In genomic region chr3:94373090-94373489, GRCm38 (mm10) we compare ENCODE assay signal across 9 mouse cellular contexts. TPM values are rescaled to one million over a fixed set of nuclear protein-coding genes. Genes with fewer than 3 reads are reported as not detected.
DNase-seq lines count a peak whose midpoint lies in the region; ATAC-seq and TF ChIP-seq lines count a peak whose summit lies in the region.
"Had no signal": no experiment of that assay in that cellular context is flagged by ENCODE, and none has a peak within 500 bp of the region (broad histone marks: within the 10 kb centered on the region; RNA-seq: fewer than 3 reads in every experiment).

No protein-coding gene starts in this region.

- no peak for TF ChIP-seq POLR2A in brain, embryonic 14.5 days (IDR thresholded peaks at IDR 0.05; ENCODE audit: borderline replicate concordance, extremely low read depth, insufficient read depth, insufficient read length, poor library complexity, severe bottlenecking)

- peak; percentile 37; the same call in 1 of the 2 replicates for ATAC-seq in heart, embryonic 13.5 days (ENCODE audit: extremely low read depth, insufficient number of reproducible peaks, low FRiP score, low TSS enrichment)
- ATAC-seq in hindbrain, embryonic 11.5 days (ENCODE audit: low FRiP score) = peak; percentile 39; the same call in 1 of the 2 replicates
- no peak for ATAC-seq in liver, embryonic 12.5 days
- no peak for ATAC-seq in megakaryocyte, adult 5-6 weeks (ENCODE audit: poor library complexity, severe bottlenecking)

- peak overlapping the region; percentile 38 for H3K4me3 ChIP-seq in heart, embryonic 13.5 days
- no peak overlapping the region for H3K4me3 ChIP-seq in hindbrain, embryonic 11.5 days (ENCODE audit: low read depth, low read length)
- no peak overlapping the region for H3K4me3 ChIP-seq in liver, embryonic 12.5 days

- intact Hi-C loops in heart, postnatal 25 days (cut with DNase I) = no loop called here

- peak overlapping the region; percentile 48 for H3K9ac ChIP-seq in heart, embryonic 13.5 days
- no peak overlapping the region for H3K9ac ChIP-seq in hindbrain, embryonic 11.5 days (ENCODE audit: low read depth, low read length)
- H3K9ac ChIP-seq in liver, embryonic 12.5 days = no peak overlapping the region

- DNase-seq in heart, postnatal 25 days (ENCODE audit: low spot score) = no peak
- peak; percentile 58 for DNase-seq in brain, embryonic 14.5 days (ENCODE audit: low read depth)
- DNase-seq in hindbrain, embryonic 11.5 days (ENCODE audit: low spot score) = peak; percentile 13
- DNase-seq in right cerebral cortex, postnatal 25 days = peak; percentile 17
- no peak for DNase-seq in embryo, embryonic 9.5 days (ENCODE audit: extremely low spot score)

- no peak overlapping the region for H3K27ac ChIP-seq in heart, embryonic 13.5 days (replicated peaks)
- H3K27ac ChIP-seq in hindbrain, embryonic 11.5 days (ENCODE audit: low read depth, low read length) = no peak overlapping the region
- no peak overlapping the region for H3K27ac ChIP-seq in liver, embryonic 12.5 days

- peaks cover 35% of the 10 kb centered on the region for H3K27me3 ChIP-seq in heart, embryonic 13.5 days (replicated peaks)
- no peaks in the 10 kb centered on the region for H3K27me3 ChIP-seq in hindbrain, embryonic 11.5 days (ENCODE audit: control insufficient read depth, insufficient read depth, low read length)
- peaks cover 49% of the 10 kb centered on the region for H3K27me3 ChIP-seq in liver, embryonic 12.5 days (replicated peaks)

- peak overlapping the region; percentile 68 for H3K4me2 ChIP-seq in heart, embryonic 13.5 days
- peak overlapping the region; percentile 19; the same call in 1 of the 2 replicates for H3K4me2 ChIP-seq in hindbrain, embryonic 11.5 days (replicated peaks; ENCODE audit: low read depth, low read length)
- peak overlapping the region; percentile 37 for H3K4me2 ChIP-seq in liver, embryonic 12.5 days

- H3K4me1 ChIP-seq in heart, embryonic 13.5 days = peaks cover 43% of the 10 kb centered on the region
- H3K4me1 ChIP-seq in hindbrain, embryonic 11.5 days (replicated peaks; ENCODE audit: control insufficient read depth, insufficient read depth, low read length) = peaks cover 8% of the 10 kb centered on the region; the same call in 1 of the 2 replicates
- H3K4me1 ChIP-seq in liver, embryonic 12.5 days = peaks cover 15% of the 10 kb centered on the region

- 3% methylated on average over 10 of the region's 10 CpGs for WGBS in heart, embryonic 13.5 days
- 7% methylated on average over 10 of the region's 10 CpGs for WGBS in hindbrain, embryonic 11.5 days
- WGBS in liver, embryonic 12.5 days (ENCODE audit: insufficient replicate concordance) = 12% methylated on average over 10 of the region's 10 CpGs

- no peak for TF ChIP-seq CTCF in brain, embryonic 14.5 days (IDR thresholded peaks at IDR 0.05; ENCODE audit: borderline replicate concordance, extremely low read depth, insufficient read depth, insufficient read length)

- no peaks in the 10 kb centered on the region for H3K36me3 ChIP-seq in heart, embryonic 13.5 days
- no peaks in the 10 kb centered on the region for H3K36me3 ChIP-seq in hindbrain, embryonic 11.5 days (ENCODE audit: control insufficient read depth, insufficient read depth, low read length)
- H3K36me3 ChIP-seq in liver, embryonic 12.5 days = no peaks in the 10 kb centered on the region

- no peaks in the 10 kb centered on the region for H3K9me3 ChIP-seq in heart, embryonic 13.5 days
- H3K9me3 ChIP-seq in hindbrain, embryonic 11.5 days (ENCODE audit: control insufficient read depth, low read length) = no peaks in the 10 kb centered on the region
- no peaks in the 10 kb centered on the region for H3K9me3 ChIP-seq in liver, embryonic 12.5 days (replicated peaks)

RNA-seq across cellular contexts. Expression of gene Rorc, which starts 0.5 kb away (rescaled TPM):
- 3.3 and 3.6 TPM in 2 replicates for polyA plus RNA-seq in heart, embryonic 13.5 days (2015; fragmentation: Nextera tagmentation; extraction: Ambion mirVana)
- 10 to 100 TPM; 22.3 to 38.7 TPM for total RNA-seq in heart, postnatal 25 days (2021)
- 0.97 and 1.5 TPM in 2 replicates for polyA plus RNA-seq in brain, embryonic 14.5 days (2012; rRNA removed)
- 0.08 and 0.21 TPM in 2 replicates for polyA plus RNA-seq in hindbrain, embryonic 11.5 days (2014; fragmentation: Nextera tagmentation; extraction: Ambion mirVana)
- polyA plus RNA-seq in liver, embryonic 12.5 days (2016; fragmentation: Nextera tagmentation; extraction: Ambion mirVana) = 0.49 and 0.70 TPM in 2 replicates
- total RNA-seq in megakaryocyte, adult 5-6 weeks (2015) = 0.16 and 0.55 TPM in 2 replicates
- total RNA-seq in megakaryocyte, adult 5-6 weeks (2017) = 0.18 and 0.45 TPM in 2 replicates

RNA-seq across cellular contexts. Expression of gene C2cd4d, which starts 10.9 kb away (rescaled TPM):
- 0.31 and 0.52 TPM in 2 replicates for polyA plus RNA-seq in heart, embryonic 13.5 days (2015; fragmentation: Nextera tagmentation; extraction: Ambion mirVana)
- not detected for total RNA-seq in heart, postnatal 25 days (2021)
- 1.0 and 1.3 TPM in 2 replicates for polyA plus RNA-seq in brain, embryonic 14.5 days (2012; rRNA removed)
- 1.4 and 2.1 TPM in 2 replicates for polyA plus RNA-seq in hindbrain, embryonic 11.5 days (2014; fragmentation: Nextera tagmentation; extraction: Ambion mirVana)
- polyA plus RNA-seq in liver, embryonic 12.5 days (2016; fragmentation: Nextera tagmentation; extraction: Ambion mirVana) = 0.17 and 0.21 TPM in 2 replicates
- total RNA-seq in megakaryocyte, adult 5-6 weeks (2015) = not detected in 2 replicates
- not detected in 2 replicates for total RNA-seq in megakaryocyte, adult 5-6 weeks (2017)

RNA-seq across cellular contexts. Expression of gene Lingo4, which starts 25.2 kb away (rescaled TPM):
- 0.08 TPM in 2 replicates for polyA plus RNA-seq in heart, embryonic 13.5 days (2015; fragmentation: Nextera tagmentation; extraction: Ambion mirVana)
- under 1 TPM; 0.06 to 0.08 TPM for total RNA-seq in heart, postnatal 25 days (2021)
- 0.55 and 0.70 TPM in 2 replicates for polyA plus RNA-seq in brain, embryonic 14.5 days (2012; rRNA removed)
- polyA plus RNA-seq in hindbrain, embryonic 11.5 days (2014; fragmentation: Nextera tagmentation; extraction: Ambion mirVana) = 0.22 and 0.32 TPM in 2 replicates
- 0.04 TPM in 1 of 2 replicates, not detected in the other for polyA plus RNA-seq in liver, embryonic 12.5 days (2016; fragmentation: Nextera tagmentation; extraction: Ambion mirVana)
- not detected in 2 replicates for total RNA-seq in megakaryocyte, adult 5-6 weeks (2015)
- not detected in 2 replicates for total RNA-seq in megakaryocyte, adult 5-6 weeks (2017)

RNA-seq across cellular contexts. Expression of gene Them5, which starts 31.2 kb away (rescaled TPM):
- polyA plus RNA-seq in heart, embryonic 13.5 days (2015; fragmentation: Nextera tagmentation; extraction: Ambion mirVana) = not detected in 2 replicates
- total RNA-seq in heart, postnatal 25 days (2021) = not detected
- 0.26 and 1.4 TPM in 2 replicates for polyA plus RNA-seq in brain, embryonic 14.5 days (2012; rRNA removed)
- polyA plus RNA-seq in hindbrain, embryonic 11.5 days (2014; fragmentation: Nextera tagmentation; extraction: Ambion mirVana) = 0.11 TPM in 1 of 2 replicates, not detected in the other
- polyA plus RNA-seq in liver, embryonic 12.5 days (2016; fragmentation: Nextera tagmentation; extraction: Ambion mirVana) = not detected in 2 replicates
- not detected in 2 replicates for total RNA-seq in megakaryocyte, adult 5-6 weeks (2015)
- not detected in 2 replicates for total RNA-seq in megakaryocyte, adult 5-6 weeks (2017)
- total RNA-seq: left cerebral cortex, adult 18-20 months had no signal

RNA-seq across cellular contexts. Expression of gene Tdrkh, which starts 40.0 kb away (rescaled TPM):
- polyA plus RNA-seq in heart, embryonic 13.5 days (2015; fragmentation: Nextera tagmentation; extraction: Ambion mirVana) = 8.6 and 8.8 TPM in 2 replicates
- total RNA-seq in heart, postnatal 25 days (2021) = 1 to 10 TPM; 3.2 to 3.6 TPM
- 15.2 and 24.2 TPM in 2 replicates for polyA plus RNA-seq in brain, embryonic 14.5 days (2012; rRNA removed)
- polyA plus RNA-seq in hindbrain, embryonic 11.5 days (2014; fragmentation: Nextera tagmentation; extraction: Ambion mirVana) = 51.5 and 58.7 TPM in 2 replicates
- 10.7 and 11.1 TPM in 2 replicates for polyA plus RNA-seq in liver, embryonic 12.5 days (2016; fragmentation: Nextera tagmentation; extraction: Ambion mirVana)
- total RNA-seq in megakaryocyte, adult 5-6 weeks (2015) = 2.2 and 4.8 TPM in 2 replicates
- total RNA-seq in megakaryocyte, adult 5-6 weeks (2017) = 1.1 and 4.3 TPM in 2 replicates

Comparison
In these comparisons a context has a peak if more than half of its experiments do, and no peak if none do; other contexts are left out.
1. ATAC-seq: peak in heart, embryonic 13.5 days (single experiment) and hindbrain, embryonic 11.5 days (single experiment); none in liver, embryonic 12.5 days (single experiment) and megakaryocyte, adult 5-6 weeks (single experiment).
2. DNase-seq: peak in brain, embryonic 14.5 days (single experiment), hindbrain, embryonic 11.5 days (single experiment) and right cerebral cortex, postnatal 25 days (single experiment); none in heart, postnatal 25 days (single experiment) and embryo, embryonic 9.5 days (single experiment).
3. Peak in every context shown above with its lines, with median percentiles within 50 percentile points of each other: H3K4me2 ChIP-seq.